Mouse (Mus musculus) retina, embryonic 14.5 days (tissue): ENCODE measurements around the gene Lpcat3.

Experiments
- DNase-seq: peaks from one replicate; pipeline ENCODE4 v3.0.0-alpha.2; 2015; ENCODE audit warnings: low spot score

Lpcat3 gene

GRCm38 (mm10) chr6:124704417-124704816 lies 41.6 kb downstream of the Lpcat3 start:
- DNase-seq, result no peak

DNA sequence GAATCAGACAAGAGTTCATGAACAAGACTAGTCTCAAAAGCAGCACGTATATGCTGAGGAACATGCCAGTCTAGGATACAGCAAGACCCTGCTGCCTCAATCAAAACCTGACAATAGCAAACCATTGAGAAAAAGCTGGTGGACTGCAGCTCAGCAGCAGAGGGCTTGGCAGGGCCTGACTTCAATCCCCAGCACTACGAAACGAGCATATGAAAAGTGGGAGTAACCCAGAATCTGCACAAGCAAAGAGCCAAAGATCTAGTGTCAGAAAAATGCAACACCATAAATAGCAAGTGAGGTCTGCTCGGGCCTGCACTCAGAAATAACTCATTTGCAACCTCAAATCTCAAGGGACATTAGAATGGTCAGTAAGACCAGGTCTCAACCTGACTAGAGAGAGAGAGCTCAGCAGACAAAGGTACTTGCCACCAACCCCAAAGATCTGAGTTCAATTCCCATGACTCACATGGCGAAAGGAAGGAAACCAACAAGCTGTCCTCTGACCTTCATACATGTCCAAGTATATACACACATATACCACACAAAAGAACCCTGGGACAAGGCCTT lies 43.3 kb downstream of the Lpcat3 start:
- DNase-seq, result no peak

DNA sequence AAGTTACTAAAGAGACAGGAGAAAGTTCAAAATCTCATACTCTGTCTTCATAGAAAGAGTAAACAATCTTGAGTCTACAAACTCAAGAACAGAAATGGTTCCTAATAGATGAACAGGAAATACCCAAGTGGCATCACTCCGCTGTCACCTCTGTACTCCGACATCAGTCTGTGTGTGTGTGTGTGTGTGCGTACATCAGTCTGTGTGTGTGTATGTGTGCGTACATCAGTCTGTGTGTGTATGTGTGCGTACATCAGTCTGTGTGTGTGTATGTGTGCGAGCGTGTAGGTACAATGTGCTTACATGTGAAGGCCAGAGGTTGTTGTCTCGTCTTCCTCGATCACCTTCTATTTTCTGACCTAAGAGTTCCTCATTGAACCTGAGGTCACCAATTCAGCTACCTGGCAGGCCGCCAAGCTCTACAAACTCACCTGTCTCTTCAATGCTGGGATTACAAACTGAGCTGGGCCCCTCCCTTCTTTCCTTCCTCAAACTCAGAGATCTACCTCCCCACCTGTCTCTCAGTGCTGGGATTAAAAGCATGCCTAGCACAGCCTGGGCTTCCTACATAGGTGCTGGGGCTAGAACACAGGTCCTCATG lies 45.6 kb downstream of the Lpcat3 start:
- DNase-seq, result no peak

GRCm38 (mm10) chr6:124711824-124712782 lies 49.3 kb downstream of the Lpcat3 start, which contains the start of the genes Emg1 and Phb2:
Gene Emg1 (minus strand): TSS chr6:124712178.
Gene Phb2 (plus strand): TSS chr6:124712336.
- peak; percentile 99 for DNase-seq

- no peak for DNase-seq
Measured at GRCm38 (mm10) chr6:124712918-124713317, 50.1 kb downstream of the Lpcat3 start.

DNA sequence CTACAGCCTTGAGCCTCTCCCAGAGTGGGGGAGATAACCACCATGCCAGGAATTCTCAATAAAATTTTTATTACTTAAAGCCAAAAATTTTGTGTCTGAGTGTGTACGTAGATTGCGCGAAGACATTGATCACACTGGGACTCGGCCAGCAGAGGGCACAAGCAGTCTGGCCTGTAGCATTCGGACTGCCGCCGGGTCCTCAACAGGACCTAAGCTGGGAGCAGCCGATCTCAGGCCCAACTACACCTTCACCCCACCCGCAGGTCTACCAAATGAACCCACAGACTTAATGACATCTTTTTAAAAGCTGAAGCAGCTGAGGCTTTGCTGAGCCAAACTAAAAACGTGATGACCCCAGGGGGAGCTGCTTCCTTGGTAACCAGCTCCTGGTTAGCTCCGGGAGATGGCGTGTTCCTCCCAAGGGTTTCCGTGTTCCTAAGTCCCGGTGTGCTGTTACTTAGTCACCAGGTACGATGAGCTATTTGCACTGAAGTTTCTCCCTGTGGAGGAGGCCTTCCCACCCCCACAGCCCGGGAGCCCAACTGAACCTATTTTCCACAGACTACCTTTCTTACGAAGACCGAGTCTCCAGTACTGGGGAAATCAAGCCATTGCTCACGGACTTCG lies 54.1 kb downstream of the Lpcat3 start:
- peak; percentile 77 for DNase-seq

GRCm38 (mm10) chr6:124717968-124718367 lies 55.1 kb downstream of the Lpcat3 start:
- no peak for DNase-seq

GRCm38 (mm10) chr6:124718703-124719102 lies 55.9 kb downstream of the Lpcat3 start:
- no peak for DNase-seq

GRCm38 (mm10) chr6:124719354-124719978 lies 56.6 kb downstream of the Lpcat3 start:
- no peak for DNase-seq

DNA sequence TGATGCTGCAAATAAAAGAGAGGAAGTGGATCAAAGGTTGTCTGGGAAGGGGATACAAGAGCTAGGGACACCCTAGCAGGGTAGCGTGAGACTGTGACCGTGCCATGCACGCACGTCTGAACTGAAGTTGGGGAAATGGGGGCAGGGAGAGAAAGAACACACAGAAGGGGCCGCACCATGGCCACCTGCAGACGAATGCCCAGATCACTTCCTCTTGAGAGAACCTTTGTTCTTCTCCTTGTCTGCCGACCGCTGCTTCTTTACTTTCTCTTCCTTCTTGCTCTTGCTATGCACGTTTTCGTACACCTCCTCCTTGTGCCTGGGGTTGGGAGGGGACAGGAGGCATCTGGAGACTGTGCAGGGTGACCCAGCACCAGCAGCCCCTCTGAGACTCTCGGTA lies 58.1 kb downstream of the Lpcat3 start:
- no peak for DNase-seq

DNA sequence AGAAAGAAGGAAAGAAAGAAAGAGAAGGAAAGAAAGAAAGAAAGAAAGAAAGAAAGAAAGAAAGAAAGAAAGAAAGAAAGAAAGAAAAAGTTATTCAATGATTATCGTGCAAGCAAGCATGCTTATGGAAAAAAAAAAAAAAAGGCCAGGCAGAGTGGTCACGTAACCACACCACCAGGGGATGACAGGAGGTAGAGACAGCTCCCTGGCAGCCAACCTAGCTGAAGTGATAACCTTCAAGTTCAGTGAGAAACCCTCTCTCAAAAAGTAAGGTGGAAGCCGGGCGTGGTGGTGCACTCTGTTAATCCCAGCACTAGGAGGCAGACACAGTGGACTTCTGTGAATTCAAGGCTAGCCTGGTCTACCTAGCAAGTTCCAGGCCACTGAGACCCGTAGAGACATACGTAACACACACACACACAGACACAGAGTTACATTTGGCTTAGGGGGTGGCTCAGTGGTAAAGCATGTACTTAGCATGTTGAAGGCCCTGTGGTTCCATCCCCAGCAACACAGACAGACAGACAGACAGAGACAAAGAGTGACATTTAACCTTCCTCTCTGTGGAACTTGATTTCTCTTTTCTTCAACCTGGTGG lies 60.1 kb downstream of the Lpcat3 start:
- no peak for DNase-seq

GRCm38 (mm10) chr6:124723541-124723940 lies 60.7 kb downstream of the Lpcat3 start:
- DNase-seq, result no peak

- no peak for DNase-seq
Measured at GRCm38 (mm10) chr6:124724472-124724871, 61.6 kb downstream of the Lpcat3 start.

DNA sequence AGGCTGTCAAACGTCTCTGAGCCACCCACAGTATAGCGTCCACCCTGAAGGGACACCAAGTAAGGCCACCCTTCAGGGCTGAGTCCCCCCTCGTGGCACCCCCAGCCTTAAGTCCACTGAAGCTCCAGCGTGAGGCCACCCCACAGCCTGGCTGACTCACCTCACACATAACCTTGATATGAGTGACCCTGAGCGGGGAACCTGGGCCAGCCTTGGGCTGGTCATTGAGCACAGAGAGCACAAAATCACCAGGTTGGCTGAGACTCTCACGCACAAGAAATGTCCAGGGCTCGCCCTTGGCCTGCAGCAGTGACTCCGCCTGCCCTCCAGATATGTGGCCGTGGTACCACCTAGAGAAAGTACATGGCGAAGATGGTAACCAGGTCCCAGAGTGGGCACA lies 65.8 kb downstream of the Lpcat3 start:
- no peak for DNase-seq

DNA sequence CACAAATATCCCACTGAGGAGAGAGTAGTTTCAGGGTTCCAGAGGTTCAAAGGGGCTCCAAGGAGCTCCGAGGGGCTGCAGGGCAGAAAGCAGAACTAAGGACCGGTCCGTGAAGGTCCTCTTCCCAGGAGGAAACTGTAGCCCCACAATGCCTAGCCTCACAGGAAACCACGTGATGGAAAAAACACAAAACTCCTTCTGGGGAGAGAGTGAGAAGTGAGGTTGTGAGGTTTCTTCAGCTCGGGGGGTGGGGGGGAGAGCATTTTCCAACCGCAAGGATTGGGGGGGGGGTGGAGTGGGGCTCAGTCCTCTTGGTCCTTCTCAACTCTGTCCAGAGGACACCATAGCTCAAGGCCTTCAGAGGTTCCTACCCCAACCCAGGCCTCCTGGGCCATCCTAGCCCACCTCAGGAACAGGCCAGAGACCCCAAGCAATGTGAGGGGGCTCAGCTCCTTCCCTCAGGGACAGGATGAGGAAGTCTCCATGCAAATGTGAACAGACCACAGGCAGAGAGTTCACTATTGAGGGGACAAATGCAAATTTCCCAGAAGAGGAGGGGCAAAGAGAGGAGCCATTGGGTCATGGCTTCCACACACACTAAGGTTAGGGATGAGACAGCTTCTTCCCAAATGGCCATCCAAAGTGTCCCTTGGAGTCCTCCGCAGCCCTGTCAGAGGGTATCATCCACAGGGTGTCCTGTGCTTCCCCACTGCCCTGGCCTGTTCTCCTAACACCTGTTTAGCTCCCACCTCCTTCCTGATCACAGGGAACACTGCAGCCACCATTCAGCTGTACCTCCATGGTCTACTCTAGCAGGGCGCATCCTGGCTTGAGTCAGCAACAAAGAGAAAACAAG lies 67.3 kb downstream of the Lpcat3 start:
- no peak for DNase-seq

GRCm38 (mm10) chr6:124731038-124731437 lies 68.2 kb downstream of the Lpcat3 start:
- no peak for DNase-seq

DNA sequence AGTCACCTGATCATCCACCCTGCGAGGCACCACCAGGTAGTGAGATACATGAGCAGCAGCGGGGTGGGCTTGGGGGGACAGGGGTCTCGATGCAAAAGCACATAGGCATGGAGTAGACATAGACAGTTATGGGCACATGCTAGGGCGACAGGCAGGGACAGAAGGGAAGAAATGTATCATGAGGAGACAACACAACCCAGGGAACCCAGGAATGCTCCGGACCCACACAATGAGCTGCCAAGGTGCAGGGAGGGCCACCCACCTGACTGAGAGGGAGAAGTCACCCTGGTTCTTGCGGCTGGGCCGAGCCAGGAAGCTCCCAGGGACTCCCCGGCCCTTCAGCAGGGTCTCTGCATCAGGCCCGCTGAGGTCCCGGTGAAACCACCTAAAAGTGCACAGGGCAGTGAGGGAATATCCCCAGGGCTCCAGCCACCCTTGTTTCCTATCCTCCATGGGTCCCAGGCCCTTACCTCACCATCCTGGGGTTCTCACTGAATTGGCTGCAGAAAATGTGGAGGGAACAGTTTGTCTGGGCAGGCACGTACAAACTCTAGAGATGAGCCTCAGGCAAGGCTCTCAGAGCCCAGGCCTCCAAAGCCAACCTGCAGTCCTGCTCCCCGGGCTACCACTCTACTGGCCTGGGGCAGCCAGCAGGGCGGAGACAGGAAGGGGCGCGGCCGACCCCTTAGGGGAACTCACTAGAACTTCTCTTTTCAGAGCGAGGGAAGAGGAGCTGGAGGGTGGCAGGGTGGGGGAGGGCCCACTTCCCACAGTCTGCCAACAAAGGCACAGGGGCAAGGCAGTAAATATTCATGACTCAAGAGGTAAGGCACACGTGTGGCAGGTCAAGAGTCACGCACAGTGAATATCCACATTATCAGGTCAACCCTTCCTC lies 69.9 kb downstream of the Lpcat3 start:
- no peak for DNase-seq

DNA sequence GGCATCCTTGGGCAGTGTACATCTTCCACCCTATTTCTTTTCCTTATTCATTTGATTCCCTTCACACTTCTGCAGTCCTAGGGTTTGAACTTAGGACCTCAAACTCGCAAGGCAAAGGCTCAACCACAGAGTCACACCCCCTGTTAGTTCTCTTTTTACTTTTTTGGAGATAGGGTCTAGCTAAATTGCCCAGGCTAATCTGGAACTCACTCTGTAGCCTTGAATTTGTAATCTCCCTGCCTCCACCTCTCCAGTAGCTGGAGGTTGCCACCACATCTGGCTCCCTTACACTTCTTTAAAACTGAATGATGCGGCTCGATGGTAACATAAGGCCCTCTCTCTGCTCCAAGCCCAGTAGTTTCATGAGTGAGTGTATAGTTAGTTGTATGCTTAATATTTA lies 71.6 kb downstream of the Lpcat3 start:
- DNase-seq, result no peak

GRCm38 (mm10) chr6:124737040-124737439 lies 74.2 kb downstream of the Lpcat3 start:
- no peak for DNase-seq
